Mouse (Mus musculus): Measurements from ENCODE around the gene 2310034G01Rik.

Gene 2310034G01Rik

GRCm38 (mm10) chr19:46315752-46316610 is 34.1 kb downstream of the 2310034G01Rik start:
- H3K36me3 ChIP-seq (ENCODE audit: control insufficient read depth, insufficient read depth, low read length, poor library complexity, severe bottlenecking), result peaks cover 14% of the 10 kb centered on the region
- DNase-seq (ENCODE audit: low read depth, low spot score), result no peak

GRCm38 (mm10) chr19:46314872-46315742 is 35.0 kb downstream of the 2310034G01Rik start:
- Histone ChIP-seq H3K36me3 (ENCODE audit: control insufficient read depth, insufficient read depth, low read length, poor library complexity, severe bottlenecking) (peaks cover 22% of the 10 kb centered on the region), H3K27me3 (ENCODE audit: control insufficient read depth, insufficient read depth, low read length, poor library complexity, severe bottlenecking) (no peaks in the 10 kb centered on the region)
- no peak for DNase-seq (ENCODE audit: low read depth, low spot score)

More at GRCm38 (mm10) chr19:46315752-46316610, 34.1 kb downstream of the 2310034G01Rik start:
- H3K27me3 ChIP-seq (ENCODE audit: control insufficient read depth, insufficient read depth, low read length, poor library complexity, severe bottlenecking), result no peaks in the 10 kb centered on the region

DNA sequence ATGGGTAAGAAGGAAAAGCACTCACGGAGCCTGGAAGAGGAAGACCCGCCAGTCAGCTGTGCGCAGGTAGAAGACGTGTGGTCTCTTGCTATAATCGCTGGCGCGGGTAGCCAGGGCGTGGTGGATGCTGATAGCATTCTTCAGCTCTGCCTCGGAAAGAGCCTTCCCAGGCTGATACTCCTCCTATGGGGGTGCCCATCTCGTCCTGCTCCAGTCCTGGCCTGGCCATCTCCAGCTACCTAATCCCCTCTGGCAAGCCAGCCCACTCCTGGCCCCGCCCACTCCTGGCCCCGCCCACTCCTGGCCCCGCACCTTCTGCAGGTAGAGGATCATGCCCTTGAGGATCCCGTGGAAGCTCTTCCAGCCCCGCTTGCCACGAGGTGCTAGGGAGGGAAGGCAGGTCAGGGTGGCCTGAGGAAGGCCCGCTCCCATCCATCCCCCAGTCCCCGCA is 35.9 kb downstream of the 2310034G01Rik start:
- no peaks in the 10 kb centered on the region for H3K27me3 ChIP-seq (ENCODE audit: control insufficient read depth, insufficient read depth, low read length, poor library complexity, severe bottlenecking)
- peaks cover 29% of the 10 kb centered on the region for H3K36me3 ChIP-seq (ENCODE audit: control insufficient read depth, insufficient read depth, low read length, poor library complexity, severe bottlenecking)
- DNase-seq (ENCODE audit: low read depth, low spot score), result no peak

DNA sequence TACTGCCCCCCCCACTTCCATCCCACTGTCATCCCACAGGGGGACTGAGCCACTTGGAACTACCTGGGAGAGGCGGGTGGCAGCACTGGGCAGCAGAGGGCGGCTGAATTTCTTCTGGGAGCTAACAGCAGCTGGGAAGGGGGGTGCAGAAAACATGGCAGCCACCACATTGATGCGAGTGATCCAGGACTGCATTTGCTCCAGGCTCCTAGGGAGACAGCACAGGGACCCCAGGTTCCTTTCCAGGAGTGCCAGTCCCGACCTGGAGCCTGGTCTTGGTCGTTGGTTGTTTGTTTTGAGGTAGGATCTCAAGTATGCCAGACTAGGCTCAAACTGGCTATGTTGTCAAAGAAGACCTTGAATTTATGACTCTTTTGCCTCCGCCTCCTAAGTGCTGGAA is 36.5 kb downstream of the 2310034G01Rik start:
- no peaks in the 10 kb centered on the region for H3K27me3 ChIP-seq (ENCODE audit: control insufficient read depth, insufficient read depth, low read length, poor library complexity, severe bottlenecking)
- peaks cover 31% of the 10 kb centered on the region for H3K36me3 ChIP-seq (ENCODE audit: control insufficient read depth, insufficient read depth, low read length, poor library complexity, severe bottlenecking)
- no peak for DNase-seq (ENCODE audit: low read depth, low spot score)

GRCm38 (mm10) chr19:46313116-46313515 is 37.0 kb downstream of the 2310034G01Rik start:
- no peak for DNase-seq (ENCODE audit: low read depth, low spot score)
- peaks cover 35% of the 10 kb centered on the region for H3K36me3 ChIP-seq (ENCODE audit: control insufficient read depth, insufficient read depth, low read length, poor library complexity, severe bottlenecking)
- H3K27me3 ChIP-seq (ENCODE audit: control insufficient read depth, insufficient read depth, low read length, poor library complexity, severe bottlenecking), result no peaks in the 10 kb centered on the region

DNA sequence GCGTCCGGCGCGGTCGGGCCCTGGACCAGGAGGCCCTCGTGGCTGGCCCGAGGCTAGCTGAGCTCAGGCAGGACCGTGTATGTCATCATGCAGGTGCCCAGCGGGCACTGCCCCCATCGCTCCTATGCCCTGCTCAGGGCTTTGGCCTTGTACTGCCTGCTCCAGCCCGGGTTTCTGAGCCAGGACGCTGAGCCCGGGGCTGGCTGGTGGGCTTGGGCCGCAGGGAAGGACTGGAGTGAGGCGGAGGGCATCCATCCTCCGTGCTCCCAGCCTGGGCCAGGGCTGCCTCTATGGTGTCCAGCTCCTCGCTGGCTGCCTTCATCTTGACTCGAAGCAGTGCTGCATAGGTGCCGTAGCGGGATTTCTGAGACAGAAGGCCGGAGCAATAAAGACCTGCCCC is 37.5 kb downstream of the 2310034G01Rik start:
- DNase-seq (ENCODE audit: low read depth, low spot score), result no peak
- peaks cover 41% of the 10 kb centered on the region for H3K36me3 ChIP-seq (ENCODE audit: control insufficient read depth, insufficient read depth, low read length, poor library complexity, severe bottlenecking)
- H3K27me3 ChIP-seq (ENCODE audit: control insufficient read depth, insufficient read depth, low read length, poor library complexity, severe bottlenecking), result no peaks in the 10 kb centered on the region

- peaks cover 47% of the 10 kb centered on the region for H3K36me3 ChIP-seq (ENCODE audit: control insufficient read depth, insufficient read depth, low read length, poor library complexity, severe bottlenecking)
- no peaks in the 10 kb centered on the region for H3K27me3 ChIP-seq (ENCODE audit: control insufficient read depth, insufficient read depth, low read length, poor library complexity, severe bottlenecking)
- DNase-seq (ENCODE audit: low read depth, low spot score), result no peak
Measured at GRCm38 (mm10) chr19:46311341-46311740, 38.8 kb downstream of the 2310034G01Rik start.

- Histone ChIP-seq H3K36me3 (ENCODE audit: control insufficient read depth, insufficient read depth, low read length, poor library complexity, severe bottlenecking) (peaks cover 47% of the 10 kb centered on the region), H3K27me3 (ENCODE audit: control insufficient read depth, insufficient read depth, low read length, poor library complexity, severe bottlenecking) (no peaks in the 10 kb centered on the region)
- no peak for DNase-seq (ENCODE audit: low read depth, low spot score)
Measured at GRCm38 (mm10) chr19:46310312-46310865, 39.7 kb downstream of the 2310034G01Rik start.

DNA sequence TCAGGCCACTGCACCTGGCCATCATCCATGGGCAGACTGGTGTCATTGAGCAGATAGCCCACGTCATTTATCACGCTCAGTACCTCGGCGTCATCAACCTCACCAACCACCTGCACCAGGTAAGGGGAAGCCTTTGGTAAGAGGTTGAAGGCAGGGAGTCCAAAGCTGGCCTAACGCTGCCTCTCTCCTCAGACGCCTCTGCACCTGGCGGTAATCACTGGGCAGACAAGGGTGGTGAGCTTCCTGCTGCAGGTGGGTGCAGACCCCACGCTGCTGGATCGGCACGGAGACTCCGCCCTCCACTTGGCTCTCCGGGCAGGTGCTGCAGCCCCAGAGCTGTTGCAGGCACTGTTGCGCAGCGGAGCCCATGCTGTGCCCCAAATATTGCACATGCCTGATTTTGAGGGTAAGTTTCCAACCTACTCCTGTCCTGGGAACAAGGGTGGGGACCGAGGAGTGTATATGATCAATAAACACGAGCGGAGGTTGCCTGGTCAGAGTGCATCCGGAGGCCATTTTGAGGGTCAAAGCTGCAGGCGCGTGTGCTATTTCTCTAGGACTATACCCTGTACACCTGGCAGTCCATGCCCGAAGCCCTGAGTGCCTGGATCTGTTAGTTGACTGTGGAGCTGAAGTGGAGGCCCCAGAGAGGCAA is 40.3 kb downstream of the 2310034G01Rik start:
- Histone ChIP-seq H3K36me3 (ENCODE audit: control insufficient read depth, insufficient read depth, low read length, poor library complexity, severe bottlenecking) (peaks cover 47% of the 10 kb centered on the region), H3K27me3 (ENCODE audit: control insufficient read depth, insufficient read depth, low read length, poor library complexity, severe bottlenecking) (no peaks in the 10 kb centered on the region)
- no peak for DNase-seq (ENCODE audit: low read depth, low spot score)

- Histone ChIP-seq H3K27me3 (ENCODE audit: control insufficient read depth, insufficient read depth, low read length, poor library complexity, severe bottlenecking) (no peaks in the 10 kb centered on the region), H3K36me3 (ENCODE audit: control insufficient read depth, insufficient read depth, low read length, poor library complexity, severe bottlenecking) (peaks cover 47% of the 10 kb centered on the region)
- peak; percentile 94 for DNase-seq (ENCODE audit: low read depth, low spot score)
Measured at GRCm38 (mm10) chr19:46308706-46309435, 41.2 kb downstream of the 2310034G01Rik start.

DNA sequence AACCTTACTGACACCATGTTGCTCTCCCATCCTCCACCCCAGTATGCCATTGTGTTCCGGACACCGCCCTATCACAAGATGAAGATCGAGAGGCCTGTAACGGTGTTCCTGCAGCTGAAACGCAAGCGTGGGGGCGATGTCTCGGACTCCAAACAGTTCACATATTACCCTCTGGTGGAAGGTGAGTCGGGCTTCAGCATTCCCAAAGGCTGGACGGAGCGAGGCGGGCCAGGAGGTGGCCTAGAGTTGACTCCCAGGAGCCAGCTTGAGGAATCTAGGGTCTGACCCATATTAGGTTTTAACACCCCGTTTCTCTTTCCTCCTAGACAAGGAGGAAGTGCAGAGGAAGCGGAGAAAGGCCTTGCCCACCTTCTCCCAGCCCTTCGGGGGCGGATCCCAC is 41.8 kb downstream of the 2310034G01Rik start:
- H3K36me3 ChIP-seq (ENCODE audit: control insufficient read depth, insufficient read depth, low read length, poor library complexity, severe bottlenecking), result peaks cover 47% of the 10 kb centered on the region
- no peak for DNase-seq (ENCODE audit: low read depth, low spot score)
- H3K27me3 ChIP-seq (ENCODE audit: control insufficient read depth, insufficient read depth, low read length, poor library complexity, severe bottlenecking), result no peaks in the 10 kb centered on the region

DNA sequence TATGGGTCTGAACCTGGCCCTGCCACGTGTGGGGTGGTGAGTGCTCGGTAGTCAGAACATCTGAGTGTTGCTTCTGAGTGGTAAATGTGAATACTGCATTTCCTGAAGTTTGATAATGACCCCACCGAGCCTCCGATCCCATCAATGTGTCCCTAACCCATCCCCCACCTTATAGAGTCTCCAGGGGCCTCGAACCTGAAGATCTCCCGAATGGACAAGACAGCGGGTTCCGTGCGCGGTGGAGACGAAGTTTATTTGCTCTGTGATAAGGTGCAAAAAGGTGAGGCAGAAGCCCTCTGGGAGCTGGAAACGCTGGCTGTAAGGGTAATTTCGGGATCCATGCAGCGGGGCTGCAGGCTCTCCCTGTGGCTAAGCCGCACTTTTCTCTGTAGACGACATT is 42.3 kb downstream of the 2310034G01Rik start:
- DNase-seq (ENCODE audit: low read depth, low spot score), result no peak

DNA sequence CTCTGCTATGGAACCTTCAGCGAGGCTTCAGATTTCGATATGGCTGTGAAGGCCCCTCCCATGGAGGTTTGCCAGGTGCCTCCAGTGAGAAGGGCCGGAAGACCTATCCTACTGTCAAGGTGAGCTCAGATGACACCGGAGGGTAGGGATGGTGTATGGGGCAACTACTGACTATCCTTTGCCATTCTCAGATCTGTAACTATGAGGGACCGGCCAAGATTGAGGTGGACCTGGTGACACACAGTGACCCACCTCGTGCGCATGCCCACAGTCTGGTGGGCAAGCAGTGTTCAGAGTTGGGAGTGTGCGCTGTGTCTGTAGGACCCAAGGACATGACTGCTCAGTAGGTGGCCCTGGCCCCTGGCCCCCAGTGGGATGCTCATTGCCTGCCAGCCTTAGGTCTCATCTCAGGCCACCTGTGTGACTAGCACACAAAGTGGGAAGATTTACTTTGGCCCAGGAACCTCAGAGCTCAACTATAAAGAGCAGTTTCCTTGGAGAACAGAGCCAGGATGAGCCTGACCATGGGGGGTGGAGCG is 43.3 kb downstream of the 2310034G01Rik start:
- H3K27me3 ChIP-seq (ENCODE audit: control insufficient read depth, insufficient read depth, low read length, poor library complexity, severe bottlenecking), result no peaks in the 10 kb centered on the region
- H3K36me3 ChIP-seq (ENCODE audit: control insufficient read depth, insufficient read depth, low read length, poor library complexity, severe bottlenecking), result peaks cover 40% of the 10 kb centered on the region
- no peak for DNase-seq (ENCODE audit: low read depth, low spot score)

More for the DNA sequence above, 42.3 kb downstream of the 2310034G01Rik start:
- Histone ChIP-seq H3K27me3 (ENCODE audit: control insufficient read depth, insufficient read depth, low read length, poor library complexity, severe bottlenecking) (no peaks in the 10 kb centered on the region), H3K36me3 (ENCODE audit: control insufficient read depth, insufficient read depth, low read length, poor library complexity, severe bottlenecking) (peaks cover 46% of the 10 kb centered on the region)

DNA sequence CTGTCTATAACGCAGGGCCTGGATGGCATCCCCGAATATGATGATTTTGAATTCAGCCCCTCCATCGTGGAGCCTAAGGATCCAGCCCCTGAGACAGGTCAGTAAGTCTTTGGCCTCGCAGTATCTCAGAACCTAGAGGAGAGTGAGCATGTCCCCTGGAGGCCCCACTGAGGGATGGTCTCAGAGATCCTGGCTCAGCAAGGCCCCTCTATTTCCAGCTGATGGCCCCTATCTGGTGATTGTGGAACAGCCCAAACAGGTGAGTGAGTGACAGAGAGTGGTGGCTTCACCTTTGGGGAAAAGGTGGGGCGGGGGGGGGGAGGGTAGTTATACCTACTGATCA is 43.9 kb downstream of the 2310034G01Rik start:
- no peak for DNase-seq (ENCODE audit: low read depth, low spot score)
- peaks cover 35% of the 10 kb centered on the region for H3K36me3 ChIP-seq (ENCODE audit: control insufficient read depth, insufficient read depth, low read length, poor library complexity, severe bottlenecking)
- no peaks in the 10 kb centered on the region for H3K27me3 ChIP-seq (ENCODE audit: control insufficient read depth, insufficient read depth, low read length, poor library complexity, severe bottlenecking)
